Mouse (Mus musculus) bone marrow macrophage, adult 2 months (primary cell): ENCODE measurements around the gene Gm20388.

Experiments
- CTCF ChIP-seq: IDR thresholded peaks from 2 replicates; pipeline ENCODE4 v1.5.1; 2012; ENCODE audit warnings: low read depth, mild to moderate bottlenecking, low read length, moderate library complexity
- POLR2A ChIP-seq: IDR thresholded peaks from 2 replicates; pipeline ENCODE4 v1.6.1; 2012; ENCODE audit warnings: mild to moderate bottlenecking, low read depth, low read length, borderline replicate concordance

- no peak for TF ChIP-seq CTCF
- TF ChIP-seq POLR2A = no peak
Measured at GRCm38 (mm10) chr8:119958076-119958475, 47.4 kb downstream of the Gm20388 start.
